Mouse (Mus musculus): Measurements from ENCODE around the gene Usp49.

DNA sequence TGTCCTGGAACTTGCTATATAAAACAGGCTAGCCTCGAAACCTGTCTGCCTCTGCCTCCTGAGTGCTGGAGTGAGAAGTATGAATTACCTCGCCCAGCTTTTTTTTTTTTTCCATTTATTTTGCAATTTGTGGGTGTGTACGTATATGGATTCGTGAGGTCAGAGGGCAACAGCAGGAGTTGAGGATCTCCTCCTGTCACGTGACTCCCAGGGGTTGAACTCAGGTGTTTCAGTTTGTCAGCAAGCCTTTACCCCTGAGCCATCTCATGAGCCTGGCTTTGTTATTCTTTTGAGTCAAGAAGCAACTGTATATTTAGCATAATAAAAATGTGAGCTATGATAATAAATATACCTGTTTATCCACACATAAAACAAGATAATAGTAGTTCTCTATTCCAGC lies 25.2 kb downstream of the Usp49 start:
- TF ChIP-seq CTCF (IDR thresholded peaks at IDR 0.05; ENCODE audit: low read depth): no peak
- no peak for TF ChIP-seq EP300 (IDR thresholded peaks at IDR 0.05; ENCODE audit: low read depth)
